Mouse (Mus musculus): ENCODE results near the gene Gm8246.
"Not testable (repeated sequence)": the region's sequence is repeated elsewhere in the genome, so short reads cannot be mapped to it uniquely, and the experiment has no call there.

The Gm8246 gene

GRCm38 (mm10) chr14:5477730-5478129 is at the start of gene Gm8246:
Gene Gm8246 (minus strand): TSS chr14:5477830.
- DNase-seq (ENCODE audit: low spot score in 2 of 2), result not testable (repeated sequence)

DNA sequence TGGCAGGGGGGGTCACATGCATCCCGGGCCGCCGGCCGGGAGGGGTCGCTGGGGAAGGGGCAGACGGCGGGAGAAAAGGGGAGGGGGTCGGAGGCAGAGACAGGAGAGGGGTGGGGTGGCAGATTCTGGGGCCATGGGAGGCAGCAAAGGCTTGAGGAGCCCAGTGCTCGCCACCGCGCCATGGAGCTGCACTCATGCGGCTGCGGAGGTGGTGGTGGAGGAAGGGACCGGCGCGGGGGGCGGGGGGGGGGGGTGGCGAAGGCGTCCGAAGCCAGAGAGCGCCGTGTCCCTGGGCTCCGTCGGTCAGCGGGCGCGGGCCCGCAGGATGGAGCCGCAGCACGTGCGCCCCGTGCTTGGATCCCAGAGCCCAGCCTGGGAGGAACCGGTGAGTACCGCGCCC is 23.7 kb upstream of the Gm8246 start, which contains the start of gene Gm3488:
Gene Gm3488 (plus strand): TSS at position 301 of the 400 bp plus-strand sequence.
- DNase-seq (ENCODE audit: low spot score in 2 of 2), result not testable (repeated sequence)

DNA sequence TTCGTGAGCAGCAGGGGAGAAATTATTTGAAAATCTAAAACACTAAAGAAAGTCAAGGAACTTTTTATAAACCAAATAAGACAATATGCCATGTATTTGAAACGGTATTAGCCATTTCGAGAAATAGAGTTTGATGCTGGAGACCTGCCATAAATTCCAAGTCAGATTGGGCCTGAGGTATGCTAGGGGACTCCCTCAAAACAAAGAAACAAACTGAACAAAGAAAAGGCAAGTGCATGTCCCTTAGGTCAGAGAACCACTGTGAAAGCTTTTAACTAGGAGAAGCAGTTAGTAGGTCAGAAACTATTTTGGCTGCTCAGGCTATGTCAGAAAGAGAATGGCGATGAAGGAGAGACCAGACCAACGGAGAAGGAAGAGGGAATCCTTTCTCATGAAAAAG is 6.3 kb upstream of the Gm8246 start, which contains the start of gene Gm3187:
Gene Gm3187 (plus strand): TSS at position 301 of the 400 bp plus-strand sequence.
- DNase-seq (ENCODE audit: low spot score in 2 of 2), result not testable (repeated sequence)

DNA sequence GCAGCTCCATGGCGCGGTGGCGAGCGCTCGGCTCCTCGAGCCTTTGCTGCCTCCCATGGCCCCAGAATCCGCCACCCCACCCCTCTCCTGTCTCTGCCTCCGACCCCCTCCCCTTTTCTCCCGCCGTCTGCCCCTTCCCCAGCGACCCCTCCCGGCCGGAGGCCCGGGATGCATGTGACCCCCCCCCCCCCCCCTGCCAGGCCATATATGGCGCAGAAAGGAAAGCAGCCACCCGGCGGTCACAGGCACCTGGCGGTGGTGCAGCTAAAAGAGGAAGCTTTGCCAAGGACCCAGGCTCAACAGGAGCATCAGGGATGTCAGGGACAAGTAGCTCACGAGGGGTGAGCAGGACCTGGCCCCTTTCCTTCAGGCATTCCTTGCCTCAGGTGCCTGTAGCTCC is 17.2 kb downstream of the Gm8246 start:
- not testable (repeated sequence) for DNase-seq (ENCODE audit: low spot score in 2 of 2)

DNA sequence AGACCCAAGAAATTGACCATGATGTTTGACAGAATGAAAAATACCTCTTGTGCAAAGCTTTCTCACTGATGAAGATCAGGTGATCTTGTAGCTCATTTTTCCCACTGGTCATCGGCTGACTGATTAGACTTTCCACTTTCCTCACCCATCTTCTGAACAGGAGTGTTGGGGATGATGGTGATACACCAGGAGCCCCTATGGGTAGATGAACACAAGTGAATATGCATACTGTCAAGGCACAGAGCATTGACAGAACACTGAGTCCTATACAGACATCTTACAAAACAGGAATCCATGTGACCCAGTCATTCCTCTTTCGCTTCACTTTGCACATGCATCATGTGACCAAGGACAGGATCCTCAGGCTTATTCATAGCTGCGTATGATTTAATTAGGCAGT is 22.3 kb downstream of the Gm8246 start, which contains the start of gene Gm3194:
Gene Gm3194 (minus strand): TSS at position 101 of the 400 bp plus-strand sequence.
- not testable (repeated sequence) for DNase-seq (ENCODE audit: low spot score in 2 of 2)

Measured in spleen, postnatal 36 days (tissue).